Mouse (Mus musculus): Measurements from ENCODE around the gene Gm49776.

DNA sequence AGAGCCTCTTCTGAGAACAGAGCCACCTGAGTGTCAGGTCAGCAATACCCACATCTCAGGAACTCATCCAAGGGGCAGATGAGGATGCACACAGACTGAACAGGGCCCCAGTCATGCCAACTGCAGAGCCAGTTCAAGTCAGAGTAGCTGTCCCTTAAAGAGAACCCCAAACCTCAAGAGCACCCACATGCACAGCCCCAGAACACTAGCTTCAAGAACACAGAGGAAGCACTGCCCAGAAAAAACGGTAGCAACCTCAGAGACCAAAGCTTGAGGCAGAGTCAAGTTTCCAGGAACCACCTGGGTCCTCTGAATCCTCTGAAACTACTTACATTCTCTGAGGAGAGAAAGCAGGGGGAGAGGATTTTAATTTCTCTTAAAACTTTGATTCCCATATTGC, 24.7 kb downstream of the Gm49776 start:
- no peak for TF ChIP-seq POLR2A (IDR thresholded peaks at IDR 0.05; ENCODE audit: low read depth, low read length)
- TF ChIP-seq CTCF (IDR thresholded peaks at IDR 0.05; ENCODE audit: extremely low read depth, insufficient read length, insufficient replicate concordance, low read depth, low read length): no peak
